Mouse (Mus musculus) heart, adult 18-20 months (tissue): ENCODE results near the gene Atrnl1. TPM values are rescaled to one million over a fixed set of nuclear protein-coding genes. Genes with fewer than 3 reads are reported as not detected.

ENCODE experiments used
- DNase-seq, 2 experiments: peaks; one replicate each; pipeline ENCODE4 v3.0.0; 2021 to 2022; ENCODE audit warnings: mixed read lengths in 1 of 2
- total RNA-seq, 2 experiments: library from RNA; stranded (reverse); gene quantifications; 2 replicates each; pipeline ENCODE4 v1.2.3; 2021

The Atrnl1 gene
- total RNA-seq, 2 experiments from 2014 or later: 12.9 to 15.9 TPM

- DNase-seq: no peak
These were observed 102.3 kb downstream of the Atrnl1 start for GRCm38 (mm10) chr19:57713138-57713537.

- peak; percentile 30 to 60 for DNase-seq
These were observed 114.1 kb downstream of the Atrnl1 start for GRCm38 (mm10) chr19:57724920-57725319.

DNA sequence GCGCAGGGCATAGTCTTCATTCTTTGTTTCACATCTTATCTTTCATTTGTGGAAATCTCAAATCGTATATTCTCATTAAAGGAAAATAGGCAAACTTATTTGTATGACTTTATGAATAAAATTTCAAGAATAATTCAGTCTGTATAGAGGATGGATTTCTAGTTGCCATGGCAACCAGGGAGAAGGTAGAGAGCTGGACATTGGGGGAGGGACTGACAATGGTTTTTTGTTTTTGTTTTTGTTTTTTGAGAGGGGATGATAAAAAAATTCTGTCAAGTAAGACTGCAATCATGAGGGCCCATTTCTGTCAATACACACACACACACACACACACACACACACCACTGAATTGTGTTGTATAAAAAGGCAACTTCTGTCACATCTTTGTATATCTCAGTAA lies 114.5 kb downstream of the Atrnl1 start:
- DNase-seq: no peak

DNA sequence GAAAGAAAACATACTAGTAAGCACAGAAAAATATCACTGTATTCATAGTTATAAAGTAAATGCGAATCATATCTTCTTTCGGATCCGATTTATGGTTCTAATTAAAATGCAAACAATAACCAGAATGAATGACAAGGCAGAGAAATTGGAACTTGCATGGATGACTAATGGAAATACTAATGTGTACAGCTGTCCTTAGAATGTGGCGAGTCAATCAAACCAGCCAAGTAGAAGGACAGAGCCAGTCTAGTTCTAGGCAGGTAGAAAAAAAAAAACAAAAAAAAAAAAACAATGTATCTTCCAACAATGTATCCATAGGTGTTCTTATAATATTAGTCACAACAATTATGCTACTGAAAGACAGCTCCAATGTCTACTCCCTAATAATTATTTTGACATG lies 116.2 kb downstream of the Atrnl1 start:
- no peak for DNase-seq

GRCm38 (mm10) chr19:57737475-57737874 lies 126.6 kb downstream of the Atrnl1 start:
- peak; percentile 22 to 37 for DNase-seq

GRCm38 (mm10) chr19:57745579-57745978 lies 134.7 kb downstream of the Atrnl1 start:
- peak; percentile 16 to 36 for DNase-seq

- no peak for DNase-seq
These were observed 135.7 kb downstream of the Atrnl1 start for GRCm38 (mm10) chr19:57746553-57746952.

DNA sequence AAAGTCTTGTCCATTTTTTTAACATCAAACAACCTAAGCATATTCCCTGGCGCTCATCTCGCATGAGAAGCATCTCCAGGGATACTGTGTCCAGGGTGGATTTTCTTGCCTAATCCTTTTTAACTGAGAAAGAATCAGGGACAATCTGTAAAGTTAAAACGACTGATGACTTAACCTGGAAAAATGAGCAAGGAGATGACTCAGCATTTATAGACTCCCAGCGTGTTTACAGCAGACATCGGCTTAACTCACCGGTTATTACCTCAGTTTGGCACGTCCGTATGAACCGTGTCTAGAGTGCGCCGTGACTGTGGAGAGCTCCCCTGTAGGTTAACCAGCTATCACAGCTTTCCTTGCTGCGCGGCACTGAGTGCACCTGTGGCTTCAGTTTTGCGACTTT lies 141.4 kb downstream of the Atrnl1 start:
- DNase-seq: no peak

- no peak for DNase-seq
These were observed 151.7 kb downstream of the Atrnl1 start for GRCm38 (mm10) chr19:57762526-57762925.

GRCm38 (mm10) chr19:57764576-57765371 lies 153.9 kb downstream of the Atrnl1 start:
- no peak for DNase-seq

DNA sequence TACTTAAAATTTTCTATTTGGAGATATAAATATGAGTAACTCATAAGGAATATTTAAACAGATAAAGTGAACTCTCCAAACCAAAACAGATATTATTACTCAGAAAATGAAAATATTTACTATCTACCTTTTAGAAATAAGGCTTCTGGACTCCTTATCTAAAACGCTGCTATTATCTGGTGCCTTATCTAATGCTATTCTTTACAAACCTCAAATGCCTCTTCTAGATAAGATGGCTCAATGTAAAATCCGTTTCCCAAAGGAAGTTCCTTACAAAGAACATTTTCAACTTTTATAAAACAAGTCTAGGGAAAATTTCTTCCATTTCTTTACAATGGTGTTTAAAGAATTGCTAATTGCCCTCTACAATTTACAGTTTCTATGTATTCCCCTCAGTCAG lies 156.2 kb downstream of the Atrnl1 start:
- no peak for DNase-seq

- DNase-seq: no peak
These were observed 157.8 kb downstream of the Atrnl1 start for GRCm38 (mm10) chr19:57768661-57769060.

- peak; percentile 14 to 31 for DNase-seq
These were observed 171.7 kb downstream of the Atrnl1 start for GRCm38 (mm10) chr19:57782366-57783089.

- DNase-seq: peak in 1 of 2 experiments; percentile 17
These were observed 175.9 kb downstream of the Atrnl1 start for GRCm38 (mm10) chr19:57786699-57787098.

- DNase-seq: no peak
These were observed 191.4 kb downstream of the Atrnl1 start for GRCm38 (mm10) chr19:57802207-57802606.

DNA sequence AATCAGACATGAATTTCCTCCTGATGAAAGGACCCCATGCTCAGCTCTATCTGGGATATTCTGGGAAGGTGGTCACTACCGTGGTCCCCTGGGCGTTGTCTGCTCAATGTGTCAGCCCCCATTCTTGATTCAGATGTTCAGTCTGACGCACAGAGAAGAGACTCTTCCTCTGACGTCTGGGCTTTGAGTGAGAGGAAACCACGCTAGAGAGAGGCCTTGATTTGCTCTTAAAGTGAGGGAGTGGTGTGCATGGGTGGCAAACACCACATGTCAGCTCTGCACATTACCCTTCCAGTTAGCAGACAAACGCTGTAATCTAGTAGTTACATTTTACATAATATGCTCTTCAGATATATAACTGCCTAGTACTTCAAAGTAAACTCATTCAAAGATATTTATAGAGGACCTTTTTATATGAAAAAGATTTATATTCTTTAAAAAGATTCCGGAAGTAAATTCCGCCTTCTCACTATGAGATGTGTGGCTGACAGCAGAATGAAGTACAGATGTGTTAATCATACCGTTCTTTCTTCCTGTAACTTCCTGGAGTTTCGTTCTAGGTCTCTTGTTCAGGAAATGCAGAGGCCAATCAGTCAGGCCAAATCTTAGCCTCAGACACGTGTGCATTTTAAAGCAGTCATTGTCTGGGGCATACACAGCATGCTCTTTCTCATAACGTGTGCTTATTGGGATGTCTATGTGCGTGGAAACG lies 192.1 kb downstream of the Atrnl1 start:
- no peak for DNase-seq

GRCm38 (mm10) chr19:57803483-57803820 lies 192.6 kb downstream of the Atrnl1 start:
- DNase-seq: no peak

GRCm38 (mm10) chr19:57808363-57808762 lies 197.5 kb downstream of the Atrnl1 start:
- DNase-seq: no peak

- no peak for DNase-seq
These were observed 203.5 kb downstream of the Atrnl1 start for GRCm38 (mm10) chr19:57814291-57814690.

GRCm38 (mm10) chr19:57816221-57816996 lies 205.6 kb downstream of the Atrnl1 start:
- DNase-seq: peak in 1 of 2 experiments; percentile 42

GRCm38 (mm10) chr19:57817736-57818135 lies 206.9 kb downstream of the Atrnl1 start:
- no peak for DNase-seq

DNA sequence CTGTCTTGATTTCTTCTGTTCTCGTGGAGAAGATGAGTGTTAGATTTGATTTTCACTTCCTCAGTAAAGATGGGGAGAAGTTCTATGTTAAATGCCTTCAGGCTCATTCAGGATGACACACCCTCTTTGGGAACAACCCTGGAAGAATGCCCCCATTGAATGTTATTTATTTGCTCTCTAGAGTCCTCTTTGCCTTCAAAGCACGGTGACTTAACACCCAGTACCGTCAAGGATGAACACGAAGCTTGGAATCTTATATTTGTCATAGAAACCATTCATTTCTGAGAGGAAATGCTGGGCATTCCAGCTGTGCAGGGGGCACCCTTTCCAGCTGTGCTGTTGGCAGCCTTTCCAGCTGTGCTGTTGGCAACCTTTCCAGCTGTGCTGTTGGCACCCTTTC lies 212.6 kb downstream of the Atrnl1 start:
- DNase-seq: no peak
